Mouse (Mus musculus) cerebral cortex, adult 2 months (tissue): ENCODE results near the gene Gm49358.

Experiments used
- WGBS: fragments of 180-500 bp; shearing (Covaris S2); methylation state at CpG from one replicate; pipeline ENCODE4 v1.1.7; 2018; 5-methylcytosine and 5-hydroxymethylcytosine counted together

Gm49358 gene

DNA sequence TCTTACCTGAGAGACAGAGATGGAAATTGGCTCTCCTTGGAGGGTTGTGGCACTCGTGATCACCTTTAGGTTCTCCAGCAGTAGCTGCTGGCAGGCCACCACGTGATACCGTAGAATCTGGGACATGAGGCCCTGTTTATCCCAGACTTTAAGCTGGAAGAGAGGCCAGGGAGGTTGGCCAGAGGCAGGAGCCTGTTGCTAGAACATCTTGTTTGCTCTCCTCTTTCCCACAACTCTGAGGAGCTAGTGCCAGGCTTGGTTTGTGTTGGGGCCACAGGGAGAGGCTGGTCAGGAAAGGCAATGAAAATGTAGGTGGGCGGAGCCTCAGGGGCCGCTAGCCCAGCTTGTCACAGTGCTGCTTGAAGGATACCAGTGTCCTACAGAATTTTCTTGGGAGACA, 108.8 kb downstream of the Gm49358 start:
- 68% methylated on average over 5 of the region's 5 CpGs for WGBS

DNA sequence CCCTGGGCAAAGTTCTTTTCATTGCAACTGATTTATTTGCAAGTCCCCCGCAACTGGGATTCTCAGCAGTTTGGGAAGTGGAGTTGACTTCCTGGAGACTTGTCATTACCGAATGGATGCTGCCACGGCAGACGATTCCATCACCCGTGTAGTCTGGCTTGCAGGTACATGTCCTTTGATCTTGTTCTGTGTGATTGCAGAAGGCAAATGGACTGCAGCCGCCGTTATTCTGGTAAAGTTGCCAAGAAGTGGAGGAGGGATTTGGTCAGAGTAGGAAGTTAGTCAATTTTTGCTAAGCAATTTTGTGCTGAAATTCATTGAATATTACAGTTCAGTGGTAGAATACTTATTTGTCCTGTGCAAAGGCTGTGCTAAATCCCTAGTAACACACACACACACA, 114.9 kb downstream of the Gm49358 start:
- WGBS, result 82% methylated on average over 7 of the region's 7 CpGs

DNA sequence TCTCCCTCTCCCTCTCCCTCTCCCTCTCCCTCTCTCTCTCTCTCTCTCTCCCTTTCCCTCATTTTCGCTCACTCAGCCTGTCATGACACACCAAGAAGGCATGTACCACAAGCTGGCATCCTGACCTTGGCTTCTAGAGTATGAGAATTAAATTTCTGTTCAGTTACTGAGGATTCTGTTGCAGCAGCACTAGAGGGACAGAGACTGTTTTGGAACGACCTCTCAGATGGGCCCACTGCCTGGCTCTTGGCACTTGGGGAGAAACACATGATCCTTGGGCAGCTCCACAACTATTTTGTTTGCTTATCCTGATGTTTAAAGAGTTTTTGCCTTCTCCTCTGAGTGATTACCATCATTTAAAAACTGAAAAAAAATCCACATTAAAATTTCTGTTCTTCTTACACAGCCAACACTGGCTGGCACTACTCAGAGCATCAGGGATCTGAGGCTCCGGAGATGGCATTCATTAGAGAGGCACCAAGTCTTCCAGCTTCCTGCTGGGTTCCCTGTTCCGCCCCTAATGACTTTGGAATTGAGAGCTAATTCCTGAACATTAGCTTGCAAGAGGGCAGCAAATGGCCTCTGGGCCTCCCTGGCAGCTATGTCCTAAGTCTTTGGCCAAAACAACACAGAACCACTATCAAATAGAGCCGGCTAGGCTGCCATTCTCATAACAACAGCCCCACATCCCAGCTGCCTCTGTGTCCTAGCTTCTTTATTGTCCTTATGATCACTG, 116.5 kb downstream of the Gm49358 start:
- WGBS, result 69% methylated on average over 5 of the region's 5 CpGs
